Mouse (Mus musculus) gastrocnemius, postnatal 36 days (tissue): ENCODE measurements around the gene Reg3a. TPM values are rescaled to one million over a fixed set of nuclear protein-coding genes. Genes with fewer than 3 reads are reported as not detected.
"Not testable (repeated sequence)": the region's sequence is repeated elsewhere in the genome, so short reads cannot be mapped to it uniquely, and the experiment has no call there.

Source experiments
- DNase-seq, 2 experiments: peaks; one replicate each; pipeline ENCODE4 v3.0.0; 2022
- intact Hi-C: fragments of 180-260 bp; cut with DNase I; formaldehyde crosslinking; loops from one replicate; pipeline ENCODE4 v1.15.1; 2025
- long read RNA-seq, 2 experiments: library from polyadenylated mRNA; stranded (forward); transcript quantifications; one replicate each; pipeline ENCODE4 v2.0.0; 2021
- total RNA-seq, 2 experiments: library from RNA; stranded (reverse); gene quantifications; 2 replicates each; pipeline ENCODE4 v1.2.3; 2021

Gene Reg3a
- total RNA-seq: not detected
- long read RNA-seq, experiment 1: 0 reads
- long read RNA-seq, experiment 2: 0 reads

DNA sequence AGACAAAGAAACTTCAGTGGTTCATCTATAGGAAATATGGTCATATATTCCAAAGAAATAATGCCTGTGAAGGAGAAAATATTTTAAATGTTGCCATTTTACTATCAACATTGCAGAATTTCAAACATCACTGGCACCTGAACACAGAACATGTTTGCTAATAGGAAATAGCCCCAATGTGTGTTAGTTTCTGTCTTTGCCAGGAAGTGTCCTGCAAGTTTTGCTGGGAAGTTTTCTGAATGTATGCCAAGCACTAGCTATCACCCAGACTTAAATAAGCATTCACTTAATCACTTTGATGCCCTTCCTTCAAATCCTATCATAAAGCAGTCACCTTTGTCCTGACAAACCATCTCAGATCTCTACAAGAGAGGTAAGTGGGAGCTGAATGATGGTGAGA lies at the start of gene Reg3a:
Gene Reg3a, plus strand, starts transcription at position 301 of the 400 bp plus-strand sequence.
- DNase-seq: no peak
- intact Hi-C loops: no loop called here

DNA sequence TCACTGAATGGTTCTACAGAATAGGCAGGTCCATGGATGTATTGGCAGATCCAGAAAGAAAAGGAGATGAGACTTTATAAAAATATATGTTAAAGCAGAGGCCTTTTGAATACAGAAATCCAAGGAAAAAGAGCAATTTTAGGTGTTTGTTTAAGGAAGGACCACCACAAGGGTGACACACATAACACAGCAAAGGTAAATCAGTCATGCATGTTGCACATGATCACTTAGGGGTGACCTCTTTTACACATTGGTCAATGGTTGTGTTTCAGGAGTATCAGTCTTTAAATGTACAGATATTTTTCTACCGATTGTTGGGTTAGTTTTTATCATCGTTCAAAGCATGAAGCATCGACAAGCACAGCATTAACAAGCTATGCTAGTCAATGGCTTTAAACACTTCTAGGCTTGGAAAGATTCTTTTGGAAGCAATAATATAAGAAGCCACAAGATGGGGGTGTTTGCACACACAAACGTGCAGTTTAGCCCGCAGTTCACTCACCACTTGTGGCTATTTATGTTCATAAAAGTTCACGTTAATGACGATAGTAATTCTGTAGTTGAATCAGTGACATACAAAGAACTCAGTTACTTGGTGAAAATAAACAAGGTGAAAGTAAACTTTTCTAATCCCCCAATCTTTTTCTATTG lies 48.5 kb upstream of the Reg3a start:
- no peak for DNase-seq
- intact Hi-C loops: no loop called here

DNA sequence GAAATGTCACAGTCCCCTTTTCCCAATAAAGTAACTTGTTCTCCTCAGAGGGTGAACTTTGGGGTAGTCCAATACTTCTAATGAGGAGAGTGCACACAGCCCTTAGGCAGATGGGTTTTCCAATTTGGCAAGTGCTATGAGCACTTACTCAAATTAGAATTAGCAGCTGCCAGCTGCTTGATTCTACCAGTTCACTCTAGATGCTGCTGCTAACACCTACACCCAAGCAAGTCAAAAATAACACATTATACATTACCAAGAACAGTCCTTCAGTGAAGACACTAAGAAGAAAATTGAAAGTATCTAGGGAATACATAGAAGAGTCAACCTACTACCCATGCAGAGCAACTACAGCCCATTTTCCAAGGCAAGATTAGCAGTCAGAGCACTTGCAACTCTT lies 40.2 kb upstream of the Reg3a start:
- intact Hi-C loops: no loop called here
- DNase-seq: no peak

DNA sequence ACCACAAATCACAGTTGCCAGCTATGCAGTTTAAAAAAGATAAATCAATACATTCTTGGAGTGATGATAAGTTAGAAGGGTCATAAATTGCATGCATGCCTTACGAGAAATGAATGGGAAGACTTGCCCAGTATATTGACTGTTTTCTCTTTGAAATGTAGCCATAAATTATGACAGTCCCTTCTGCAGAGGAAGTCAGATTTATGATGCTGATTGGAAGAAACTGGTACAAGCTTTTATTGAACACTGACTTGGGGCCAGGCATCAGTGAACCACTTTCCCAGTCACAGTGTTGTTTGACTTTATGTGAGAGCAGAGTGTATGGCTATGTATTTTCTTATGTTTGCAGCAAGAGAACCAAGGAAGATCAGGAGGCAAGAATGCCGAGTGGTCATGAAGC lies 38.8 kb upstream of the Reg3a start:
- intact Hi-C loops: no loop called here
- no peak for DNase-seq

DNA sequence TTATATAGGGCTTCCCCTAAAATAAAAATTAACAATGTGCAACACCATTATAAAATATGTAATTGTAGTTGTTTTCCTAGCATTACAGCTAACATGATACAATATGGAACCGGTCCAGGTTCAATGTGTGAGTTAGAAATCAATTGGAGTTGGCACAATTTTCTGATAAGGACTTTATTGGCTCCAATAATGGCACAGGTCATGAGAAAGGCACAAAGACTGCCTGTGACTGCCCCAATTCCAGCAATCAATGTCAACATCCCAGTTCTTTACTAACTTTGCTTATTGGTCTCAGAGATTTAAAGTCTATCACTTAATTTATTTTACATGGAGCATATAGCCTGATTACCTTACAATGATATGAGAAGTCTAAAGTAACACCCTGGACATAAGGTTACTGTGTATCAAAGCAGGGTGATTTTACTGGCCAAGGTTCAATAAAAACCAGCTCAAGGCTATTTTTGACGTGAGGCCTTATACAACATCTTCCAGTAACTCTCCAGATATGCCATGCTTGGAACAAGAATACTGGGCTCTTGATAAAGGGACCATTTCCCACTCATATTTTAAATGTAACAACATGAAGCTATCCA lies 18.4 kb upstream of the Reg3a start:
- intact Hi-C loops: no loop called here
- no peak for DNase-seq

DNA sequence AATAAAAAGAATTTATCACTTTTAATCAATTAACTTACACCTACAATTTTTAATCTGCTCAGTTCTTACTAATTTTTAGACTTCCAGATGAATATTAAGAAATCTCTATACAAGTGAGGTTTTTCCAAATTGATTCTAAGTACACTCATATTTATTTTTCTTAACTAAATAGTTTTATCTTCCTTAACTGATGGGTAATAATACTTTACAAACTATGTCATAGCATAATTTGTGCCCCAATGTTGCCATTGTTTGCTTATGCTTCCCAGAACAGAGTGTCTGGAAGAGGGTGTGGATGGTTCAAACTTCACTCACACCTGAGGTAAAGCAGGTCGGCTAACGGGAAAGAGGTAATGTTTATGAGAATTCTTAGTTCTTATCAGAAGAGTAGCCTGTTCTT lies 10.2 kb upstream of the Reg3a start, which contains the start of gene Reg3b:
Gene Reg3b, plus strand, starts transcription at position 301 of the 400 bp plus-strand sequence.
- DNase-seq: no peak
- intact Hi-C loops: no loop called here

DNA sequence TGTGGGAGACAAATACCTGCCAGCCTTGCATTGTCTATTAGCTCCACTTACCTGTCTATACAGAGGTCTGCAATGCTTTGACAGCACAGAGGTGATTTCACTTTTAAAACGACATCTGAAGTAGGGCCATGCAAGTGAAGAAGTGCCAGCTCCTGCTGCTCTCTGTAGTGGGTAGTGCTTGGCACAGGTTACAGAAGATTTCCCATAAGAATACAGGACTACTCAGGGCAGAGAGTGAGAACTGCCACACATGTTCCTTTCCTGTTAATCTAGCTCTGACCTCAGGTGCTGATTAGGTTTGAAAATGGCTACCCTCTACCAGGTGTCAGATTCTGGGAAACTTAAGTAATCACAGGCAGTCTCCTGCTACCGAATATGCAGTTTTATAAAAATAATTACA lies 1.7 kb upstream of the Reg3a start, which contains the start of gene Reg3d:
Gene Reg3d, minus strand, starts transcription at position 101 of the 400 bp plus-strand sequence.
- intact Hi-C loops: no loop called here

DNA sequence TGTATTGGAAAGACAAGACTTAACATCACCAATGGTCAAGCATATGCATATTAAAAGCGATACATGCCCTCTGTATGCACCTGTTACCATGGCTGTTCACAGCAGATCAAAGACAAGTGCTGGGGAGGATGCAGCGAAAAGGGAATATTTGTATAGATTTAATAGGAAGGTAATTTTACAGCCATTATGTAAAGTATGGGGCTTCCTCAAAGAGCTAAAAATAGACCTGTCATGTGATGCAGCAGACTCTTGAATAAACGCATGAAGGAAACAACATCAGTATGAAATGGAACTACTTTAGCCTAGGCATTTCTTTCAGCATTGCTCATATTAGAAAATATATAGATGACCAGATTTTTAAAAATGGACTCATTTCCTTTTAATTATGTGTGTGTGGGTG lies 5.1 kb downstream of the Reg3a start:
- intact Hi-C loops: no loop called here
- no peak for DNase-seq

More for the DNA sequence above, 1.7 kb upstream of the Reg3a start, which contains the start of gene Reg3d:
- no peak for DNase-seq

DNA sequence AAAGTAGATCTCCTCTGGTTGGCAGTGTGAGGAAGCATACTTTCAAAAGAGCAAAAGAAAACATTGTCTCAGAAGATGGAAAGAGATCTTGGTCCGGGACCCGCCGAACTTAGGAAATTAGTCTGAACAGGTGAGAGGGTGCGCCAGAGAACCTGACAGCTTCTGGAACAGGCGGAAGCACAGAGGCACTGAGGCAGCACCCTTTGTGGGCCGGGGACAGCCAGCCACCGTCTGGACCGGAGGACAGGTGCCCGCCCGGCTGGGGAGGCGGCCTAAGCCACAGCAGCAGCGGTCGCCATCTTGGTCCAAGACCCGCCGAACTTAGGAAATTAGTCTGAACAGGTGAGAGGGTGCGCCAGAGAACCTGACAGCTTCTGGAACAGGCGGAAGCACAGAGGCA lies 14.8 kb downstream of the Reg3a start, which contains the start of gene Reg2:
Gene Reg2, plus strand, starts transcription at position 301 of the 400 bp plus-strand sequence.
- intact Hi-C loops, DNase-seq: not testable (repeated sequence)

DNA sequence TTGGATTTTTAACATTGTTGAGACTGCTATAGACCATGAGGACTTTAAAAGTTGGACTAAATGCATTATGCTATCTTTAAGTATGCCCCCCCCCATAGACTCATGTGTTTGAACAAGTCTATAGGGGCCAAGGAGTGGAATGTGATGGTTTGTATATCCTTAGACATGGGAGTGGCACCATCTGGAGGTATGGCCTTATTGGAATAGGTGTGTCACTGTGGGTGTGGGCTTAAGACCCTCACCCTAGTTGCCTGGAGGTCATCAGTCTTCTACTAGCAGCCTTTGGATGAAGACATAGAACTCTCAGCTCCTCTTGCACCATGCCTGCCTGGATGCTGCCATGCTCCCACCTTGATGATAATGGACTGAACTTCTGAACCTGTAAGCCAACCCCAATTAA lies 41.9 kb downstream of the Reg3a start, which contains the start of gene Reg1:
Gene Reg1, plus strand, starts transcription at position 301 of the 400 bp plus-strand sequence.
- intact Hi-C loops, DNase-seq: not testable (repeated sequence)

DNA sequence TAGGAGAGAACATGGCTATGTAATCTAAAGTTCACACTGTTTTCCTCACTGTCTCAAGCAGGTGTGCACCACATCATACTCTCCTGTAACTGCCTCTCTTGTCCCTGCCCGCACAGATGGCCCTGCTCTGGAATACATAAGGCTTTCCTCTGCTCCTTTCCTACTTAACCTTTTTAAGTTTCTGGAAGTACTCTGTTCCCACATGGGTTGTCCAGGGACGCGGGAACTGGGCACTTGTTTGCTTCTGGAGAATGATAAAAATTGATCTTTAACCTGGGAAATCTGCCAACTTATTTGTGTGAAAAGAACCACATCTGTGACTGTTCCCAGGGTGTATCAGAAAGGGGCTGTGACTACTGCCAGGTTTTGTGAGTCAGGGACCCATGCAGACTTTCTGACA lies 45.0 kb downstream of the Reg3a start:
- DNase-seq: no peak
- intact Hi-C loops: no loop called here

Other genes starting within 250 kb of the Reg3a start
- not detected for gene Reg3b, start 10.1 kb upstream of the Reg3a start, total RNA-seq
- not detected for gene Reg3d, start 1.8 kb upstream of the Reg3a start, total RNA-seq
- not detected for gene Reg2, start 14.9 kb downstream of the Reg3a start, total RNA-seq
- gene Reg1, start 42.0 kb downstream of the Reg3a start, total RNA-seq: not detected
- gene Reg3g, start 88.2 kb downstream of the Reg3a start, total RNA-seq: not detected